Mouse (Mus musculus) testis, adult 2 months (tissue): Measurements from ENCODE around the gene Srpk2.

ENCODE experiments used
- CTCF ChIP-seq: fragments of 200-500 bp; IDR thresholded peaks from 2 replicates; pipeline ENCODE4 v1.5.1; 2012; ENCODE audit warnings: low read depth, mild to moderate bottlenecking, inconsistent platforms, low read length, moderate library complexity; ENCODE audit not compliant: control insufficient read depth, insufficient read depth, insufficient replicate concordance
- POLR2A ChIP-seq: fragments of 200-500 bp; IDR thresholded peaks from 2 replicates; pipeline ENCODE4 v1.6.1; 2012; ENCODE audit warnings: low read depth, mild to moderate bottlenecking, inconsistent platforms, low read length, moderate library complexity; ENCODE audit not compliant: control insufficient read depth

DNA sequence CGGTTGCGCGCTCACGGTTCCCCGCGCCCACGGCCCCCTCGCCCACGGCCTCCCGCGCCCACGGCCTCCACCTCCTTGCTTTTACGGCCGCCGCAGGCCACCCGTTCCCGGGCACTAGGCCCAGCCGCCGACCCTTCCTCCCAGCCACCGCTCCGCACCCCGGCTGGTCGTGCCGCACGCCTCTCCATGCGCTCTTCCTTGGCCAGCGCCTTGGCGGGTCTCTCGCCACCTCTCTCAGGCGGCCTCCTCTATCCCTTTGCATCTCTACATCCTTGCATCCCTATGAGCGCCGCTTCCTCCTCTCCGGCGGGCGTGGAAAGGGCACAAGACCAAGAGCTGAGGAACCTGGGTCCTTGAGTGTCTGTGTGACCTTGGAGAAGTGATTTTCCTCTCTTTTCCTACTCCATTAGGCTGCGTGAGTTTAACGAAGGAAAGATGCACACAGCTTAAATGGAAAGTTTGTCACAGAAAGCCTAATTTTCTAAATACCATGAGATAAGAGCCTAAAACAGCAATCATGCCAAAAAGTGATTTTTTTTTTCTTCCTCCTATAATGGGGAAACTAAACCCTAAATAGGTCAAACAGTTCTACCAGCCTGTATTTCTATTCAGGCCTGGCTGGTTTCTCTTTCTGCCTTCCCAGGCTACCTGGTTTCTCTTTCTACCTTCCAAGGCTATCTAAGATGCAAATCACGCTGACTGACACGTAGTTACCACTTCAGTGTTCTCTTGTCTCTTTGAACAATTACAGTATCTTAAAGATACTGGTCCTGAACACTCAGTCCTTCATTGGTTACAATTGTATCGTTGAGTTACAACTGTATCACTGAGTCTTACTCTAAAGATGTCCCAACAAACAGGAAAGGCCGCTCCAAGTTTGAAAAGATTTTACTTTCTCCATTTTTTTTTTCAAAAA is 8.0 kb downstream of the Srpk2 start:
- TF ChIP-seq POLR2A (no peak), CTCF (no peak)
